Mouse (Mus musculus): Measurements from ENCODE around the gene Porcn.
A peak's percentile ranks its signal among the peaks of the same experiment; 100 is the strongest.

Porcn gene

GRCm38 (mm10) chrX:8206015-8206693 is at the start of gene Porcn:
TSS of gene Porcn (minus strand) at chrX:8206525.
- peak; percentile 91 to 92 for DNase-seq

GRCm38 (mm10) chrX:8255807-8256206 is 49.5 kb upstream of the Porcn start:
- peak in 1 of 2 experiments; percentile 37 for DNase-seq

- no peak for DNase-seq
Measured at GRCm38 (mm10) chrX:8253711-8254110, 47.4 kb upstream of the Porcn start.

- peak; percentile 77 to 81 for DNase-seq
Measured at GRCm38 (mm10) chrX:8252334-8253285, 46.3 kb upstream of the Porcn start, which contains the start of gene Ftsj1. TSS of gene Ftsj1 (minus strand) at chrX:8252406.

GRCm38 (mm10) chrX:8251789-8252333 is 45.5 kb upstream of the Porcn start:
- no peak for DNase-seq

- DNase-seq, result no peak
Measured at GRCm38 (mm10) chrX:8248542-8249120, 42.3 kb upstream of the Porcn start.

GRCm38 (mm10) chrX:8247680-8248079 is 41.4 kb upstream of the Porcn start:
- peak in 1 of 2 experiments; percentile 14 for DNase-seq

GRCm38 (mm10) chrX:8238804-8239395 is 32.6 kb upstream of the Porcn start:
- no peak for DNase-seq

GRCm38 (mm10) chrX:8236704-8237103 is 30.4 kb upstream of the Porcn start:
- DNase-seq, result no peak

- DNase-seq, result no peak
Measured at GRCm38 (mm10) chrX:8233602-8234001, 27.3 kb upstream of the Porcn start.

- DNase-seq, result no peak
Measured at GRCm38 (mm10) chrX:8230272-8230671, 23.9 kb upstream of the Porcn start.

GRCm38 (mm10) chrX:8223473-8223872 is 17.1 kb upstream of the Porcn start:
- DNase-seq, result peak in 1 of 2 experiments; percentile 10

- peak; percentile 43 to 46 for DNase-seq
Measured at GRCm38 (mm10) chrX:8222678-8223421, 16.5 kb upstream of the Porcn start.

GRCm38 (mm10) chrX:8222296-8222677 is 16.0 kb upstream of the Porcn start:
- DNase-seq, result peak; percentile 45 to 60

- no peak for DNase-seq
Measured at GRCm38 (mm10) chrX:8219651-8220050, 13.3 kb upstream of the Porcn start.

- no peak for DNase-seq
Measured at GRCm38 (mm10) chrX:8218114-8218513, 11.8 kb upstream of the Porcn start.

GRCm38 (mm10) chrX:8217383-8217782 is 11.1 kb upstream of the Porcn start:
- no peak for DNase-seq

- DNase-seq, result no peak
Measured at GRCm38 (mm10) chrX:8211490-8212207, 5.3 kb upstream of the Porcn start.

- DNase-seq, result no peak
Measured at GRCm38 (mm10) chrX:8209720-8210119, 3.4 kb upstream of the Porcn start.

GRCm38 (mm10) chrX:8207224-8207623 is 899 bp upstream of the Porcn start:
- DNase-seq, result no peak

- DNase-seq, result no peak
Measured at GRCm38 (mm10) chrX:8206694-8207197, 421 bp upstream of the Porcn start.

Measured in cerebellum, postnatal 14 days (tissue).